ENCODE assay signal across 25 mouse cellular contexts in genomic region chr6:147539056-147539600, GRCm38 (mm10).
A peak's percentile ranks its signal among the peaks of the same experiment; 100 is the strongest.
DNase-seq lines count a peak whose midpoint lies in the region; ATAC-seq and TF ChIP-seq lines count a peak whose summit lies in the region.
"Had no signal": no experiment of that assay in that cellular context is flagged by ENCODE, and none has a peak within 500 bp of the region (broad histone marks: within the 10 kb centered on the region; RNA-seq: fewer than 3 reads in every experiment).

No protein-coding gene starts in this region.

- DNase-seq in cerebellum, postnatal 14 days = peak; percentile 37 to 53
- no peak for DNase-seq in cerebellum, adult 8-10 months
- DNase-seq in kidney, adult 2 months = peak; percentile 73
- peak; percentile 49 for DNase-seq in midbrain, embryonic 11.5 days (ENCODE audit: low spot score, missing footprints)
- DNase-seq in midbrain, embryonic 10.5 days (ENCODE audit: low spot score) = no peak
- DNase-seq in kidney, postnatal 36 days = peak; percentile 15 to 70
- no peak for DNase-seq in urinary bladder, postnatal 14 days (ENCODE audit: low spot score)
- DNase-seq: adrenal gland, adult 2 months; B cell, adult 2 months; gastrocnemius, postnatal 25 days; right cerebral cortex, postnatal 4 days; thymus, postnatal 14 days had no signal

- no peaks in the 10 kb centered on the region for H3K9me3 ChIP-seq in kidney, embryonic 14.5 days (ENCODE audit: control insufficient read depth, low read length)
- H3K9me3 ChIP-seq in midbrain, embryonic 11.5 days (ENCODE audit: control insufficient read depth, low read length) = no peaks in the 10 kb centered on the region
- H3K9me3 ChIP-seq in midbrain, embryonic 10.5 days (replicated peaks) = 0 out of 2 replicates have a peak, but pooled peaks cover under 1% of the 10 kb centered on the region
- H3K9me3 ChIP-seq: embryonic facial prominence, embryonic 15.5 days; heart, embryonic 13.5 days; intestine, embryonic 15.5 days; limb, embryonic 10.5 days; lung, embryonic 15.5 days; midbrain, embryonic 12.5 days; neural tube, embryonic 12.5 days had no signal

- no peaks in the 10 kb centered on the region for H3K27me3 ChIP-seq in kidney, adult 2 months (replicated peaks; ENCODE audit: control insufficient read depth, insufficient read depth, low read length)
- no peaks in the 10 kb centered on the region for H3K27me3 ChIP-seq in kidney, embryonic 14.5 days (ENCODE audit: control insufficient read depth, insufficient read depth, low read length)
- no peaks in the 10 kb centered on the region for H3K27me3 ChIP-seq in midbrain, embryonic 11.5 days (ENCODE audit: control insufficient read depth, insufficient read depth, low read length)
- H3K27me3 ChIP-seq in midbrain, embryonic 10.5 days (ENCODE audit: low read depth, poor library complexity, severe bottlenecking) = no peaks in the 10 kb centered on the region
- H3K27me3 ChIP-seq: embryonic facial prominence, embryonic 15.5 days; heart, embryonic 13.5 days; intestine, embryonic 15.5 days; lung, embryonic 15.5 days; midbrain, embryonic 12.5 days; neural tube, embryonic 12.5 days had no signal

- no peak overlapping the region for H3K9ac ChIP-seq in kidney, embryonic 14.5 days (ENCODE audit: low read depth, low read length)
- H3K9ac ChIP-seq in midbrain, embryonic 11.5 days (ENCODE audit: low read length) = no peak overlapping the region
- H3K9ac ChIP-seq: embryonic facial prominence, embryonic 15.5 days; heart, embryonic 13.5 days; hindbrain, embryonic 14.5 days; intestine, embryonic 15.5 days; lung, embryonic 15.5 days; midbrain, embryonic 12.5 days; neural tube, embryonic 12.5 days had no signal

- WGBS in kidney, adult 2 months = 31% methylated on average over 7 of the region's 7 CpGs
- WGBS in kidney, embryonic 14.5 days = 87% methylated on average over 7 of the region's 7 CpGs
- 93% methylated on average over 7 of the region's 7 CpGs for WGBS in midbrain, embryonic 11.5 days
- 92% methylated on average over 7 of the region's 7 CpGs for WGBS in midbrain, embryonic 10.5 days

- ATAC-seq in kidney, embryonic 14.5 days (ENCODE audit: low FRiP score, low TSS enrichment) = no peak
- ATAC-seq in midbrain, embryonic 11.5 days (ENCODE audit: low FRiP score) = no peak
- ATAC-seq: forebrain, embryonic 16.5 days; intestine, embryonic 15.5 days had no signal

- TF ChIP-seq POLR2A in kidney, adult 2 months (IDR thresholded peaks at IDR 0.05; ENCODE audit: low read depth, low read length) = no peak

- H3K4me3 ChIP-seq in kidney, adult 2 months (ENCODE audit: insufficient read depth, low read depth, low read length) = no peak overlapping the region
- H3K4me3 ChIP-seq in kidney, embryonic 14.5 days (ENCODE audit: low read length) = no peak overlapping the region
- no peak overlapping the region for H3K4me3 ChIP-seq in midbrain, embryonic 11.5 days (ENCODE audit: low read depth, low read length)
- H3K4me3 ChIP-seq in midbrain, embryonic 10.5 days = no peak overlapping the region
- H3K4me3 ChIP-seq: embryonic facial prominence, embryonic 15.5 days; heart, embryonic 13.5 days; intestine, embryonic 15.5 days; layer of hippocampus, adult 2 months; limb, embryonic 10.5 days; lung, embryonic 15.5 days; midbrain, embryonic 12.5 days; neural tube, embryonic 12.5 days had no signal

- TF ChIP-seq CTCF in kidney, adult 2 months (conservative IDR thresholded peaks at IDR 0.05; ENCODE audit: insufficient read depth, insufficient read length, low read depth, low read length) = no peak

- peaks cover 9% of the 10 kb centered on the region for H3K4me1 ChIP-seq in kidney, adult 2 months (ENCODE audit: control insufficient read depth, insufficient read depth, low read length)
- no peaks in the 10 kb centered on the region for H3K4me1 ChIP-seq in kidney, embryonic 14.5 days (ENCODE audit: control insufficient read depth, insufficient read depth, low read length)
- H3K4me1 ChIP-seq in midbrain, embryonic 11.5 days (ENCODE audit: control insufficient read depth, insufficient read depth, low read length) = no peaks in the 10 kb centered on the region
- H3K4me1 ChIP-seq in midbrain, embryonic 10.5 days = no peaks in the 10 kb centered on the region
- H3K4me1 ChIP-seq: embryonic facial prominence, embryonic 15.5 days; heart, embryonic 13.5 days; intestine, embryonic 15.5 days; limb, embryonic 10.5 days; lung, embryonic 15.5 days; midbrain, embryonic 12.5 days; neural tube, embryonic 12.5 days had no signal

- H3K36me3 ChIP-seq in kidney, adult 2 months (ENCODE audit: control insufficient read depth, insufficient read depth, low read length) = no peaks in the 10 kb centered on the region; the same call in 1 of the 2 replicates
- H3K36me3 ChIP-seq in kidney, embryonic 14.5 days (ENCODE audit: control insufficient read depth, insufficient read depth, low read length) = no peaks in the 10 kb centered on the region
- H3K36me3 ChIP-seq in midbrain, embryonic 11.5 days (ENCODE audit: control insufficient read depth, insufficient read depth, low read length) = no peaks in the 10 kb centered on the region
- 0 out of 2 replicates have a peak, but pooled peaks cover 2% of the 10 kb centered on the region for H3K36me3 ChIP-seq in midbrain, embryonic 10.5 days
- H3K36me3 ChIP-seq: embryonic facial prominence, embryonic 15.5 days; intestine, embryonic 15.5 days; limb, embryonic 10.5 days; lung, embryonic 15.5 days had no signal

- no peak overlapping the region for H3K27ac ChIP-seq in kidney, adult 2 months (ENCODE audit: insufficient read depth, low read depth, low read length)
- H3K27ac ChIP-seq in kidney, embryonic 14.5 days (ENCODE audit: low read depth, low read length) = no peak overlapping the region
- no peak overlapping the region for H3K27ac ChIP-seq in midbrain, embryonic 11.5 days (ENCODE audit: low read depth, low read length)
- H3K27ac ChIP-seq in midbrain, embryonic 10.5 days (replicated peaks) = no peak overlapping the region
- H3K27ac ChIP-seq: embryonic facial prominence, embryonic 15.5 days; heart, embryonic 13.5 days; hindbrain, embryonic 14.5 days; intestine, embryonic 15.5 days; layer of hippocampus, adult 2 months; limb, embryonic 10.5 days; lung, embryonic 15.5 days; macrophage; midbrain, embryonic 12.5 days; neural tube, embryonic 12.5 days; stomach, postnatal 0 days had no signal

- no peak overlapping the region for H3K4me2 ChIP-seq in kidney, embryonic 14.5 days (replicated peaks; ENCODE audit: low read depth, low read length)
- H3K4me2 ChIP-seq in midbrain, embryonic 11.5 days = no peak overlapping the region
- H3K4me2 ChIP-seq: embryonic facial prominence, embryonic 15.5 days; heart, embryonic 13.5 days; hindbrain, embryonic 14.5 days; intestine, embryonic 15.5 days; lung, embryonic 15.5 days; midbrain, embryonic 12.5 days; neural tube, embryonic 12.5 days had no signal

Comparison
In these comparisons a context has a peak if more than half of its experiments do, and no peak if none do; other contexts are left out.
1. DNase-seq: peak in cerebellum, postnatal 14 days (2 of 2), kidney, adult 2 months (single experiment), midbrain, embryonic 11.5 days (single experiment) and kidney, postnatal 36 days (2 of 2); none in cerebellum, adult 8-10 months (single experiment), midbrain, embryonic 10.5 days (single experiment) and urinary bladder, postnatal 14 days (single experiment).